Mouse (Mus musculus) ES-E14 (cell line): ENCODE measurements at regions not wholly inside any gene's neighbourhood (a gene's known extent, or its start where the extent isn't known, plus 50 kb on each side); places are given as distances from the start of the nearest gene placed in this dataset.

ENCODE experiments used
- HCFC1 ChIP-seq: IDR thresholded peaks from 2 replicates; pipeline ENCODE4 v1.6.1; 2012; ENCODE audit warnings: low read length, inconsistent platforms, borderline replicate concordance; ENCODE audit not compliant: insufficient read depth
- MAFK ChIP-seq: IDR thresholded peaks from 2 replicates; pipeline ENCODE4 v1.6.1; 2014; ENCODE audit warnings: mild to moderate bottlenecking, low read depth, low read length, inconsistent platforms; ENCODE audit not compliant: insufficient read depth
- ZC3H11A ChIP-seq: IDR thresholded peaks from 2 replicates; pipeline ENCODE4 v1.6.1; 2012; ENCODE audit warnings: low read depth, mild to moderate bottlenecking, inconsistent platforms, low read length, borderline replicate concordance

DNA sequence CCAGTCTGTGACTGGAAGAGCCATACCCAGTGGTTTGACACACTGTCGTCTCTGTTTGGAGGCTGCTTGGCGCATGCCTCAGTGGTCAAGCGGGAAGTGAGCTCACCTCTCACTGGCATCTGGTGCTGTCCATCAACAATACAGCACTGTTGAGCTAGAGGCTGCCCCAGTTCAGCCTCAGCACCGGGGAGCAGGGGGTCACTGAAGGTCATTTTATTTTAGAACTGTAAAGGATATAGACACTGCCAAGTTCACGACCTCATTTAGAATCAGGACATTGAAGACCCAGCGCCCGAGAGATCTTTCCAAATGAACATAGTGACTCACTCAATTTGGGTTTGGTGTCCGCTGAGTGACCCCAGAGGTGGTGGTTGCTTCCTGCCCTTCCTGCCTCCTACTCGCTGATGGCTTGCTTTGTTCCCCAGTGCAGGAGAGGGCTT, 265.1 kb downstream of the Ajap1 start:
- TF ChIP-seq ZC3H11A (no peak), MAFK (no peak), HCFC1 (no peak)
